Mouse (Mus musculus): ENCODE results near the gene Dusp5. TPM values are rescaled to one million over a fixed set of nuclear protein-coding genes. Genes with fewer than 3 reads are reported as not detected.

Gene Dusp5
- polyA plus RNA-seq, 1 experiment from 2014 or later, result 4.2 TPM

DNA sequence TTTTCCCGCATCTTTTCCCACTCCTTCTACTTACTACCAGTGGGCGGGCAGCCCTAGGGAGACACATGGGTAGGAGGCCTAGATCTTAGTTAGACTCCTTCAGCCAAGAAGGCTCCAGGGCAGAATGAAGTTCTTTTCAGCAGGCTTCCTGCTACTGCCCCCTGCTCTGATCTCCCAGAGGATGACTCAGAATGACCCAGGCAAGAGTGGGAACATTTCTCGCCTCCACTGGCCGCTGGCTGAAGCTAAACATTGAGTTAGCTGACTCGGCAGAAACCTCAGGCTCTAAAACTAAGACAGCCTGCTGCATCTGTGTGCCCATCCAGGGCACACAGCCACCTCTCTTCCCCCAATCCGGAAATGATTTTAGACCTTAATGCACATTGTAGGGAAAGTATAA is 23.9 kb downstream of the Dusp5 start:
- H3K9ac ChIP-seq (replicated peaks; ENCODE audit: low read length), result no peak overlapping the region
- H3K9me3 ChIP-seq (replicated peaks; ENCODE audit: control insufficient read depth, low read length), result no peaks in the 10 kb centered on the region
- no peak overlapping the region for H3K4me3 ChIP-seq (ENCODE audit: low read depth, low read length)
- H3K27ac ChIP-seq (replicated peaks; ENCODE audit: low read depth, low read length), result no peak overlapping the region
- no peaks in the 10 kb centered on the region for H3K36me3 ChIP-seq (replicated peaks; ENCODE audit: control insufficient read depth, insufficient read depth, low read depth, low read length)
- DNase-seq (ENCODE audit: low spot score) (no peak), ATAC-seq (replicated peaks; ENCODE audit: insufficient number of reproducible peaks, low FRiP score, low TSS enrichment, low read depth) (no peak)
- 58% methylated on average over 6 of the region's 6 CpGs for WGBS
- peaks cover 5% of the 10 kb centered on the region for H3K4me1 ChIP-seq (ENCODE audit: control insufficient read depth, insufficient read depth, low read length)
- H3K27me3 ChIP-seq (ENCODE audit: control insufficient read depth, insufficient read depth, low read length), result no peaks in the 10 kb centered on the region
- no peak overlapping the region for H3K4me2 ChIP-seq (ENCODE audit: low read depth, low read length)

- H3K4me2 ChIP-seq (ENCODE audit: low read depth, low read length), result no peak overlapping the region
- H3K9me3 ChIP-seq (replicated peaks; ENCODE audit: control insufficient read depth, low read length), result no peaks in the 10 kb centered on the region
- no peak overlapping the region for H3K27ac ChIP-seq (replicated peaks; ENCODE audit: low read depth, low read length)
- WGBS, result 89% methylated on average over 11 of the region's 11 CpGs
- no peaks in the 10 kb centered on the region for H3K36me3 ChIP-seq (replicated peaks; ENCODE audit: control insufficient read depth, insufficient read depth, low read depth, low read length)
- ATAC-seq (replicated peaks; ENCODE audit: insufficient number of reproducible peaks, low FRiP score, low TSS enrichment, low read depth) (no peak), DNase-seq (ENCODE audit: low spot score) (no peak)
- H3K4me3 ChIP-seq (ENCODE audit: low read depth, low read length), result no peak overlapping the region
- H3K9ac ChIP-seq (replicated peaks; ENCODE audit: low read length), result no peak overlapping the region
- peaks cover 5% of the 10 kb centered on the region for H3K4me1 ChIP-seq (ENCODE audit: control insufficient read depth, insufficient read depth, low read length)
- no peaks in the 10 kb centered on the region for H3K27me3 ChIP-seq (ENCODE audit: control insufficient read depth, insufficient read depth, low read length)
Observed at GRCm38 (mm10) chr19:53554402-53554801, 25.5 kb downstream of the Dusp5 start.

DNA sequence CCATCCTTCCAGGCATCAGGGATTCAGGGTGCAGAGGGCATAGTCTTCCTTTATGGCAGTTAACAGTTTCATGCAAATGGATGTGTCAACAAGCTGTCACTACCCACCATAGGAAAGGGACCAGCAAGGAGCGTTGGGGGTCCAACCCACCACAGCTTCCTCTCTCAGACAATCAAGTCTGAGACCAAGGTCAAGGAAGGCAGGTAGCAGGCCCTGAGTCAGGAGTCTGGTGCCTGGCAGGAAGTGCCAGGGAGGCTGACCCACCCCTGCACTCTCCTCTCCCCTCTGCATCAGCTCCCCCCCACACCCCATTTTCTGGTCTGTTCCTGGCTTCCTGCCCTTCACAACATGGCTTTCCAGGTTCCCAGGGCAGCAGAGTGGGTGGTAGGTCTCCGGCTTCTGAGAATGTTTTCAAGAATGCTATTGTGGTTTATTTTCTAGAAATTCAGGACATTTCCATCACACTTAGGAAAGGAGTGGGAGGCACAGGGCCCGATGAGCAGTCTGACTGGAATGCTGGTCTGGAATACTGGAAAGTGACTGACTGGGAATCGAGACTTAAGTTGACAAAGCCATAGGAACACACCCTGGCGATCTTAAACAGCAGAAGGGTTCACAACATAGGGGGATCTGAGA is 26.2 kb downstream of the Dusp5 start:
- Histone ChIP-seq H3K27me3 (ENCODE audit: control insufficient read depth, insufficient read depth, low read length) (no peaks in the 10 kb centered on the region), H3K27ac (replicated peaks; ENCODE audit: low read depth, low read length) (no peak overlapping the region), H3K36me3 (replicated peaks; ENCODE audit: control insufficient read depth, insufficient read depth, low read depth, low read length) (no peaks in the 10 kb centered on the region), H3K4me2 (ENCODE audit: low read depth, low read length) (no peak overlapping the region), H3K9ac (replicated peaks; ENCODE audit: low read length) (no peak overlapping the region), H3K4me1 (ENCODE audit: control insufficient read depth, insufficient read depth, low read length) (peaks cover 5% of the 10 kb centered on the region), H3K4me3 (ENCODE audit: low read depth, low read length) (no peak overlapping the region), H3K9me3 (replicated peaks; ENCODE audit: control insufficient read depth, low read length) (no peaks in the 10 kb centered on the region)
- DNase-seq (ENCODE audit: low spot score) (no peak), ATAC-seq (replicated peaks; ENCODE audit: insufficient number of reproducible peaks, low FRiP score, low TSS enrichment, low read depth) (no peak)
- 84% methylated on average over 5 of the region's 5 CpGs for WGBS

GRCm38 (mm10) chr19:53556841-53557240 is 27.9 kb downstream of the Dusp5 start:
- peak overlapping the region; percentile 32; the same call in 1 of the 2 replicates for H3K4me2 ChIP-seq (ENCODE audit: low read depth, low read length)
- no peak for ATAC-seq (replicated peaks; ENCODE audit: insufficient number of reproducible peaks, low FRiP score, low TSS enrichment, low read depth)
- H3K4me3 ChIP-seq (ENCODE audit: low read depth, low read length), result no peak overlapping the region

GRCm38 (mm10) chr19:53557267-53557936 is 28.5 kb downstream of the Dusp5 start:
- Histone ChIP-seq H3K4me3 (ENCODE audit: low read depth, low read length) (no peak overlapping the region), H3K9ac (replicated peaks; ENCODE audit: low read length) (no peak overlapping the region; the same call in 1 of the 2 replicates), H3K27ac (replicated peaks; ENCODE audit: low read depth, low read length) (no peak overlapping the region), H3K36me3 (replicated peaks; ENCODE audit: control insufficient read depth, insufficient read depth, low read depth, low read length) (no peaks in the 10 kb centered on the region), H3K27me3 (ENCODE audit: control insufficient read depth, insufficient read depth, low read length) (no peaks in the 10 kb centered on the region), H3K9me3 (replicated peaks; ENCODE audit: control insufficient read depth, low read length) (no peaks in the 10 kb centered on the region), H3K4me1 (ENCODE audit: control insufficient read depth, insufficient read depth, low read length) (peaks cover 5% of the 10 kb centered on the region), H3K4me2 (ENCODE audit: low read depth, low read length) (peak overlapping the region; percentile 32)
- WGBS, result 25% methylated on average over 20 of the region's 20 CpGs
- no peak; the same call in 1 of the 2 replicates for ATAC-seq (replicated peaks; ENCODE audit: insufficient number of reproducible peaks, low FRiP score, low TSS enrichment, low read depth)
- DNase-seq (ENCODE audit: low spot score), result no peak

More at GRCm38 (mm10) chr19:53556841-53557240, 27.9 kb downstream of the Dusp5 start:
- Histone ChIP-seq H3K27ac (replicated peaks; ENCODE audit: low read depth, low read length) (no peak overlapping the region), H3K9ac (replicated peaks; ENCODE audit: low read length) (no peak overlapping the region), H3K4me1 (ENCODE audit: control insufficient read depth, insufficient read depth, low read length) (peaks cover 5% of the 10 kb centered on the region), H3K27me3 (ENCODE audit: control insufficient read depth, insufficient read depth, low read length) (no peaks in the 10 kb centered on the region), H3K9me3 (replicated peaks; ENCODE audit: control insufficient read depth, low read length) (no peaks in the 10 kb centered on the region), H3K36me3 (replicated peaks; ENCODE audit: control insufficient read depth, insufficient read depth, low read depth, low read length) (no peaks in the 10 kb centered on the region)
- 31% methylated on average over 6 of the region's 6 CpGs for WGBS
- no peak for DNase-seq (ENCODE audit: low spot score)

DNA sequence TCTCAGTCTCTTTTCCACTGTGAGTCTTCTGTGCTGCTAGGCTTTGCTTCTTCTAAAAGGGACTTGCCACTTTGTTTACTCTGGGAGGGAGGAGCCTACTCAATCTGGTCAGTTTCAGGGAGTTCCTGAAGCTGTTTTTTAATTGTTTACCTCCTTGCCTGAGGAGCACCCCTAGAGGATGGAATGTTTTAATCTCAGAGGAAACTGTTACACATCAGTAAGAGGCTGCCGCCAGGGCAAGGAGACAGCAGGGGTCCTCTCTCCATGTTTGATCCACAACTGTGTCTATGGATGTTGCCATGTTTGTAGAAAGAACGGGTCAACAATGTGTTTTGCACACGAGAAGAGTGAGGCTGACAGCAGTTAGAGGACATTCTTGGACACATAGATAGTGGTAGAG is 31.5 kb downstream of the Dusp5 start:
- no peaks in the 10 kb centered on the region for H3K27me3 ChIP-seq (ENCODE audit: control insufficient read depth, insufficient read depth, low read length)
- H3K4me1 ChIP-seq (ENCODE audit: control insufficient read depth, insufficient read depth, low read length), result peaks cover 5% of the 10 kb centered on the region
- no peak overlapping the region for H3K9ac ChIP-seq (replicated peaks; ENCODE audit: low read length)
- H3K4me3 ChIP-seq (ENCODE audit: low read depth, low read length), result no peak overlapping the region
- no peaks in the 10 kb centered on the region for H3K36me3 ChIP-seq (replicated peaks; ENCODE audit: control insufficient read depth, insufficient read depth, low read depth, low read length)
- H3K27ac ChIP-seq (replicated peaks; ENCODE audit: low read depth, low read length), result no peak overlapping the region
- WGBS, result 84% methylated on average over 3 of the region's 3 CpGs
- no peak overlapping the region for H3K4me2 ChIP-seq (ENCODE audit: low read depth, low read length)
- ATAC-seq (replicated peaks; ENCODE audit: insufficient number of reproducible peaks, low FRiP score, low TSS enrichment, low read depth), result no peak
- no peaks in the 10 kb centered on the region for H3K9me3 ChIP-seq (replicated peaks; ENCODE audit: control insufficient read depth, low read length)
- no peak for DNase-seq (ENCODE audit: low spot score)

DNA sequence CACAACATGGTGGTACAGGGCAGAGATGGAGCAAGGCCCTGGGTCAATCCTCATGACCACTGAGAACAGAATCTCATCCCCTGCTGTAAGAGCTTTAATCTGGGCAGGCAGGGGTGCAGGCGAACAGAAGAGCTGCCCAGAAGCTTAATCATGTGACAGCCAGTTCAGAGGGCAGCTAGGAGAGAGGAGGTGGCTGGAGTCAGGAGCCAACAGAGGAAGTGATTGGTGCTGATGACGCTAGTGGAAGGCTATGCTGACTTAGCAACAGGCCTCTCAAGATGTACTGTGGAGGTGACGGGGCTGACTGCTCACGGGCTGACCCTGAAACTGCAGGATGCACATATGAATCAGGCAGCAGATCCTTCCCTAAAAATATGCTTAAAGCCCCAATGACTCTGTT is 35.3 kb downstream of the Dusp5 start:
- Histone ChIP-seq H3K27ac (replicated peaks; ENCODE audit: low read depth, low read length) (no peak overlapping the region), H3K4me2 (ENCODE audit: low read depth, low read length) (no peak overlapping the region), H3K36me3 (replicated peaks; ENCODE audit: control insufficient read depth, insufficient read depth, low read depth, low read length) (no peaks in the 10 kb centered on the region), H3K4me3 (ENCODE audit: low read depth, low read length) (no peak overlapping the region), H3K4me1 (ENCODE audit: control insufficient read depth, insufficient read depth, low read length) (no peaks in the 10 kb centered on the region), H3K9ac (replicated peaks; ENCODE audit: low read length) (no peak overlapping the region), H3K9me3 (replicated peaks; ENCODE audit: control insufficient read depth, low read length) (no peaks in the 10 kb centered on the region), H3K27me3 (ENCODE audit: control insufficient read depth, insufficient read depth, low read length) (no peaks in the 10 kb centered on the region)
- 42% methylated on average over 4 of the region's 4 CpGs for WGBS
- no peak for DNase-seq (ENCODE audit: low spot score)
- no peak for ATAC-seq (replicated peaks; ENCODE audit: insufficient number of reproducible peaks, low FRiP score, low TSS enrichment, low read depth)

- WGBS, result 91% methylated on average over 14 of the region's 14 CpGs
- ATAC-seq (replicated peaks; ENCODE audit: insufficient number of reproducible peaks, low FRiP score, low TSS enrichment, low read depth) (no peak), DNase-seq (ENCODE audit: low spot score) (no peak)
- Histone ChIP-seq H3K4me3 (ENCODE audit: low read depth, low read length) (no peak overlapping the region), H3K27ac (replicated peaks; ENCODE audit: low read depth, low read length) (no peak overlapping the region), H3K27me3 (ENCODE audit: control insufficient read depth, insufficient read depth, low read length) (no peaks in the 10 kb centered on the region), H3K4me1 (ENCODE audit: control insufficient read depth, insufficient read depth, low read length) (no peaks in the 10 kb centered on the region), H3K9ac (replicated peaks; ENCODE audit: low read length) (no peak overlapping the region), H3K4me2 (ENCODE audit: low read depth, low read length) (no peak overlapping the region), H3K36me3 (replicated peaks; ENCODE audit: control insufficient read depth, insufficient read depth, low read depth, low read length) (no peaks in the 10 kb centered on the region), H3K9me3 (replicated peaks; ENCODE audit: control insufficient read depth, low read length) (no peaks in the 10 kb centered on the region)
Observed at GRCm38 (mm10) chr19:53565565-53566277, 36.8 kb downstream of the Dusp5 start.

Measured in embryonic facial prominence, embryonic 11.5 days (tissue).